Mouse (Mus musculus): Measurements from ENCODE around the gene Aes.
A peak's percentile ranks its signal among the peaks of the same experiment; 100 is the strongest.

Gene Aes

DNA sequence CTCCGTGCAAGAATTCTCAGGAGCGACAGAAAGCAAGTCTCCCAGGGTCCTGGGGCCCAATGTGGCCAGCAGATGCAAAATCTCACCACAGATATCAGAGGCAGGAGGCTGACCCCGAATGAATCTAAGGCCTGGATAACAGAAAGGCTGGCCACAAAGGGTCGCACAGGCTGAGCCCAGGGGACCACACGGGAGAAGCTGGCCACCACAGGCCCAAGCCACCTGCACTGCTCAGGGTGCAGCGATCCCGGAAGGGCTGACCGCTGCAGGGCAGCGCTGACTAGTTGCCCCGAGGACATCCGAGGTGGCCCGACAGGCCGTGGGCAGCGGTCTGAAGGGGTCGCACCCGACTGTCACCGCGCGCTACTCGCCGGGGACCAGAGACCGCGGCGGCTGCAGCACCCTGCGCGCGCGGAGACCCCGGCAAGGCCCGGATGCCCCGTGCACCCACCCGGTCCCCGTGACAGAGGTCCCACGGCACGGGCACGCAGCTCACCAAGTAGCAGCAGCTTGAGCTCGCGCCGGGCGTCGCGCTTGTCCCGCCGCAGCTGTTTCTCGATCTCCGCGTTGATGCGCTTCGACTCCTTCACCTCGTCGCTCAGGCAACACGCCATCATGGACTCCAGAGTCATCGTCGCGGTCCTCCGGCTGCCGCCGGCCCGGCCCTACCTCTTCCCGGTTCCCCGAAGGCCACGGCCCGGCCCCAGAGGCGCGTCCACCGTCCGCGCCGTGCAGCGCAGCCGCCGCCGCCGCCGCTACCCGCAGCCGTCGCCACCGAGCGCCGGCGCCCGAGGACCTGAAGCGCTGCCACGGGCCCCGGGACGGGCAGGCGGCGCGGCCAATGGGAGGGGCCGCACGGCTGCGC lies 14.8 kb upstream of the Aes start:
- DNase-seq (ENCODE audit: low read depth, low spot score): no peak

DNA sequence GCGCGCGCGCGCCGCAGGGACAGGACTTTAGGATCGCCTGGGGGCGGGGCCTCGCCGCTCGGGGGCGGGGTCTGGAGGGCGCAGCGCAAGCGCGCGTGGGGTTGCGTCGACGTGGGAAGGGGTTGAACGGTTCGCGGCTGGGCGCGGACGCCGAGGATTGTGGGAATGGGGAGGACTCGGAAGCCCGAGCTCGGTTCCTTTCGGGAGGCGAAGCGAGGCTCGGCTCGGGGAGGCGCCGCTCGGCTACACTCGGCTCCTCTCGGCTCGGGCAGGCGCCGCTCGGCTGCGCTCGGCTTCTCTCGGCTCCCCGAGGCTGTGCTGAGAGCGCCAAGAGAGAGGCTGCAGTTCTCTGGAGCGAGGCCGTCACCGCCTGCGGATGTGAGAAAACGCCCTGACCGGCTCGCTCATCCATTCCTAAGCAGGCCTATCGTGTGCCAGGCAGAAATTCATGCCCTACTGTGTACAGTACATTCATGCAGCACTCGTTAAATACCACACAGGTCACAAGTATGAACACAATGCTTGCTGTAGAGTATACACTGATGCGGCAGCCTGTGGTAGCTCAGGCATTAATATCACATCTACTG lies 14.0 kb upstream of the Aes start, which contains the start of gene Gna11:
Gene Gna11 (minus strand): TSS at position 30 of the 587 bp plus-strand sequence.
- DNase-seq (ENCODE audit: low read depth, low spot score): peak; percentile 98

- no peak for DNase-seq (ENCODE audit: low read depth, low spot score)
Measured at GRCm38 (mm10) chr10:81546332-81546731, 13.0 kb upstream of the Aes start.

GRCm38 (mm10) chr10:81546788-81547571 lies 12.3 kb upstream of the Aes start:
- DNase-seq (ENCODE audit: low read depth, low spot score): no peak

DNA sequence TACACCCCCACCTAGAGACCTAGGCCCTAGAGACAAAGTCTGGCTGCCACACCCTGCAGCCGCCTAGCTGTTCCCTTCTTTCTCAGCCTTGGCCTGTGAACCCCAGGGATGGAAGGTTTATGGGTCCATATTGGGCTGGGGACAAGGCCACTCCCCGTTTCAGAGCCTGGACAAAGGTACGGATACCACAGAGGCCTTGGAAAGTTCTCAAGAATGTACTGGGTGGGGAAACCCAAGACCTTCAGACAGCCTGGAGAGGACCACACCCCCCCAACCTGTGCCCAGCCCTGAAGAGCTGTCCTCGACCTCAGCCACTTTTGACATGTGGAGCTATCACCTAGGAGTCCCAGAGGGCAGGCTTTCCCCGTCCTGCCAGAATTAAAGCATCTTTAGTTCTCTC lies 10.3 kb upstream of the Aes start:
- DNase-seq (ENCODE audit: low read depth, low spot score): no peak

GRCm38 (mm10) chr10:81550257-81550656 lies 9.0 kb upstream of the Aes start:
- no peak for DNase-seq (ENCODE audit: low read depth, low spot score)

- DNase-seq (ENCODE audit: low read depth, low spot score): peak; percentile 88
Measured at GRCm38 (mm10) chr10:81551597-81552102, 7.6 kb upstream of the Aes start.

DNA sequence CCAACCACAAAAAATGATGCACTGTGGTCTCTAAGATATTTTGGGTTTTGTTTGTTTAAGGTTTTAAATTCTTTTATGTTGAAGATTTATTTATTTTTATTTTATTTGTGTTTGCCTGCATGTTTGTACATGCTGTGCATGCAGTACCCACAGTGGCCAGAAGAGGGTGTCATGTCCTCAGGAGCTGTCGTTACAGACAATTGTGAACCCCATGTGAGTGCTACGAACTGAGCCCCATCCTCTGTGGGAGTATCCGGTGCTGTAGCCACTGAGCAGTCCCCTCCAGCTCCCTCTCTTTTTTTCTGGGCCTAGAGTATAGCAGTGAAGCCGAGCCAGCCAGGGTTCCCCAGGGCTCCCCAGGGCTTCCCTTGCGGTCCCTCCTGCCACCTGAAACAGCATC lies 6.1 kb upstream of the Aes start:
- DNase-seq (ENCODE audit: low read depth, low spot score): no peak

GRCm38 (mm10) chr10:81553807-81554755 lies 5.2 kb upstream of the Aes start:
- no peak for DNase-seq (ENCODE audit: low read depth, low spot score)

DNA sequence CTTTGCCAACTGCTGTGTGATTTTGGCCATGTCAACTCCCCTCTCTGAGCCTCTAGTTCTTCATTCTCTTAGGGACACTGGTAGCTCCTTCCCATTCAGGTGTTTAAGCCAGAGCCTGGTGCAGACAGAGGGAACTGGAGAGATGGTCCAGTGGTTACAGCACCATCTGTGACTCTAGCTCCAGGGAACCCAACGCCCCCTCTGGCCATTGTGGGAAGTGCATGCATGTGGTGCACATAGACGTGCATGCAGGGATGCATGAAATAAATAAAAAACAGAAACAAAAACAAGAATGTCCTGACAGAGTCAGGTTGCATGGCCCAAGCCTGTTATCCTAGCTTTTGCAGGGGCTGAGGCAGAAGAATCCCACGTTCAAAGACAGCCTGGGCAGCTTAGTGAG lies 3.0 kb upstream of the Aes start:
- DNase-seq (ENCODE audit: low read depth, low spot score): no peak

- no peak for DNase-seq (ENCODE audit: low read depth, low spot score)
Measured at GRCm38 (mm10) chr10:81557491-81557890, 1.8 kb upstream of the Aes start.

DNA sequence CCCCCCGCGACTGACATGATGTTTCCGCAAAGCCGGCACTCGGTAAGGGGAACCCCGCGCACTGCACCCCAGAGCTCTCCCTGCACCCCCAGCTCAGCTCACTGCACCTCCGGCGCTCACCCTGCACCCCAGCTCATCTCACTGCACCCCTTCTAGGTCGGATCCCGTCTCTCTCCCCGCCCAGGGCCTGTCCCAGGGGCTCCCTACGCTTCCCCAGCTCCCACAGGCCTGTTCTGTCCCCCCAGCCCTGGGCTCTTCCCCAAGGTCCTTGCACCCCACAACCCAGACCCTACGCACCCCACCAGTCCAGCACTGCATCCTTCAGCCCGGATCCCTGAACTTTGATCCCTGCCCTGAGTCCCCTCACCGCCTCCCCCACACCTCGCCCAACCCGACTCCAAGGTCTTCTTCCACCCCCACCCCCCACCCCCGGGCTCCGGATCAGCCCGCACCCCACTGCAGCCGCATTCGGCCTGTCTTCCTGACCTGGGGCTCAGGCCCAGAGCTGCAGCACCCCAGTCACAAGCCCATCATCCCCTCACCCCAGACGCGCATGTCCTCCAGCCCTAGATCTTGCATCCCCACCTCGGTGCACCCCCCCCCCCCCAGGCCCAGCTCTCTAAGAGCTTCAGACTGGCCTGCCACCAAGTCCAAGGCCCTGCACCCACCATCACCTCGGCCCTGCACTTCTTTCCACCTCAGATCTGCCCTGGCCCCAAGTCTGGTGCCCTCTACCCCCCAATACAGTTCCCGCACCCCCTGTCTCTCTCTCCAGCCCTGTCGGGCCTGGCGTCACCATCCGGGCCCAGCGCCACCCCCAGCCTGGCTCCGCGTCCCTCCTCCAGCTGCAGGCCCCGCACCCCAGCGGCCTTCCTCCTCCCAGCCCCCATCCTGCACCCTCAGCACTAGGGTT lies 595 bp downstream of the Aes start:
- no peak for DNase-seq (ENCODE audit: low read depth, low spot score)

DNA sequence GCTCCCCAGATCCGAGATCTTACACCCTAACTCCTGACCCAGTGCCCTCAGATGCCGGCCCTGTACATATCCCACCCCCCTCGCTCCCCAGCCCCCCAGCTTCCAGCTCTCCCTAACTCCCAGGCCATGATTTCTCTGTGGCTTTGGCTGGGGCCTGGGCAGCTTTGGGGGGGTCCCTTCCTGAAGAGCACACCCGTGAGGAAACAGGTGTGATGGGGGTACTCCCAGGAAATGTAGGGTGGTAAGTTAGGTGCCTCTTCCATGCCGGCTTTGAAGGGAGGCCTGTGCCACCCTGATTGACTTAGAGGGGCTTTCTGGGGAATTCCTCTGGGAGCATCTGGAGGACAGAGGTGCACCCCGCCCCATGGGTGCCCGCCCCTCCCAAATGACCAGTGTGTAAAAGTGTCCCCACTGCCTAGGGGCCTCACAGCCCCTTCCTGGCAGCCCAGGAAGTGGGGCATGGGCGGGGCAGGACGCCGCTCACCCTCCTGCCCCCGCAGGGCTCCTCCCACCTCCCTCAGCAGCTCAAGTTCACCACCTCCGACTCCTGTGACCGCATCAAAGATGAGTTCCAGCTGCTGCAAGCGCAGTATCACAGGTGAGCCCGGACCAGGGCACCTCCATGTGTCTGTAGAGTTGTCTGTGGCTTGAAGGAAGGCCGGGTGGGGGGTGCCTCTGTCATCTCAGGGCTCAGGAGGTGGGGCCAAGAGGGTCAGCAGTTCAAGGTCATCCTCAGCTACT lies 1.6 kb downstream of the Aes start:
- DNase-seq (ENCODE audit: low read depth, low spot score): no peak

- no peak for DNase-seq (ENCODE audit: low read depth, low spot score)
Measured at GRCm38 (mm10) chr10:81562411-81562810, 3.1 kb downstream of the Aes start.

- no peak for DNase-seq (ENCODE audit: low read depth, low spot score)
Measured at GRCm38 (mm10) chr10:81563481-81563880, 4.2 kb downstream of the Aes start.

DNA sequence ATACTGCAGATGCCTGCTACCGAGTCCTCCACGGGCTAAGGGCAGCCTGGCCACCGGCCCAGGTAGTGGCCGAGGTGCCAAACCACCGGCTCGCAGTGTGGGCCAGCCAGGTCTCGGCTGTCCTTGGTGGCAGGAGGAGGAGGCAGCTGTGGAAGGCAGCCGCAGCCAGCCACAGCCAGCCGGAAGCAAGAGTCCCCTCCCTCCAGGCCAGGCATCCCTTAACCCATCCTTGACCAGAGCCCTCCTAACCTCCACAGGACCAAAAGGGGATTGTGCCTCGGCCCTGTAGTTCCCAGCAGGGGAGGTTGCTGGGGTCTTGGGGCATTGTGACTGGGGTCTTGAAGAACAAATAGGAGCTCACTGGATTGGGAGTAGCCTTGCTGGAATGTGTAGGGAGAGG lies 4.9 kb downstream of the Aes start:
- DNase-seq (ENCODE audit: low read depth, low spot score): no peak

DNA sequence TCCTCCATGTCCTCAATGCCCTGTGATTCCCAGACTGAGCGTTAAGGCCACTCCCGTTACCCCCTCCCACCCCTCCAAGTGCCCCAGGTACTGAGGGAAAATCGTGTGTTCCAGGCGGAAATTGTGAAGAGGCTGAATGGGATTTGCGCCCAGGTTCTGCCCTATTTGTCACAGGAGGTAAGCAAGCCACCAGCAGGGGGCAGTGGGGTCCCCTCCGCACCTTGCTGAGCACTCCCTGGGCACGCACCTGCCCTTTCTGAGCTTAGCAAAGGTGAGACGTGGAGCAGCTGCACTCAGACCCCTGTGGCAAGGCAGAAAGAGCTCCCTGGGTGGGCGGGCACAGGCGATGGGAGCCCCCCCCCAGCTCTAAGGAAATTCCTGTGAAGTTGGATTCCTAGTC lies 5.4 kb downstream of the Aes start:
- no peak for DNase-seq (ENCODE audit: low read depth, low spot score)

DNA sequence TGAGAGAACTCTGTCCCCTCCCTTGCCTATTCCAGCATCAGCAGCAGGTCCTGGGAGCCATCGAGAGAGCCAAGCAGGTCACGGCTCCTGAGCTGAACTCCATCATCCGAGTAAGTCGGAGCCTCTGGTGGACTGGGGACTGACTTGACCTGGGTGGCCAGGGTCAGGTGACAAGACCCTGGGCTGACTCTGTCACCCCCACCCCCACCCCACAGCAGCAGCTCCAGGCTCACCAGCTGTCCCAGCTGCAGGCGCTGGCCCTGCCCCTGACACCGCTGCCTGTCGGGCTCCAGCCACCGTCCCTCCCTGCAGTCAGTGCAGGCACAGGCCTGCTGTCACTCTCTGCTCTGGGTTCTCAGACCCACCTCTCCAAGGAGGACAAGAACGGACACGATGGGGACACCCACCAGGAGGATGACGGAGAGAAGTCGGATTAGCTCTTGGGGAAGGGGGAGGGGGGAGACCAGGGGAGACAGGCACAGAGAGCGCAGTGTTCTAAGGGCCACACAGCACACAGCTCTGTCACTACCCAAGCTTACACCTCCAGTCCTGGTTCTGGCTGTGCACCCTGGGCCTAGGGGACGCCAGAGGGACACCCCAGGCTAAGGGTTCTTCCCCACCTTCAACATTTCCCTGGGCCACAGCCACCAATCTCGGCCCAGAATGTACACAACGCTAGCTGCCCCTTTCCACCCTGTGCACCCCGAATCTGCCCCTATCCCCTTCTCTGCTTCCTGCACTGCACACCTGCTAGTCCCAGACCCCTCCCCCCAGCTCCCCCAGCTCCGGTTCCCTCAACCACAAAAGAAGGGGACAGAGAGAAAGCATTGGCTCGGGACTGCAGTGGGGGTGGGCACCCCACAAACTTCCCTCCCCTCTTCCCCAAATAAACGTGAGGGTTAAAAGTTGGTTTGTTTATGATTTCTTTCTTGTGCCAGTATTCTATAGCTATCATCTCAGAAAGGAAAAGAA lies 6.3 kb downstream of the Aes start:
- DNase-seq (ENCODE audit: low read depth, low spot score): no peak
